Mouse (Mus musculus) hindbrain, embryonic 14.5 days (tissue): ENCODE measurements around the gene Tsx. TPM values are rescaled to one million over a fixed set of nuclear protein-coding genes. Genes with fewer than 3 reads are reported as not detected.

Experiments used
- ATAC-seq: fragments of 200-750 bp; cut with Nextera tagmentation; 2 replicates; pipeline ENCODE4 v1.8.0; 2017; ENCODE audit warnings: moderate number of reproducible peaks, mild to moderate bottlenecking, moderate TSS enrichment, moderate library complexity; ENCODE audit not compliant: low FRiP score
- DNase-seq: peaks from one replicate; pipeline ENCODE4 v3.0.0-alpha.2; 2015; ENCODE audit warnings: low spot score
- H3K27ac ChIP-seq: fragments of 300-500 bp; sonication (generic); 2 replicates; pipeline ENCODE4 v1.5.1; 2014; ENCODE audit warnings: mild to moderate bottlenecking, moderate library complexity
- H3K27me3 ChIP-seq: fragments of 300-500 bp; sonication (generic); 2 replicates; pipeline ENCODE4 v1.6.1; 2014; ENCODE audit warnings: mild to moderate bottlenecking, low read length, mixed read lengths; ENCODE audit not compliant: control insufficient read depth, insufficient read depth
- H3K36me3 ChIP-seq: fragments of 300-500 bp; sonication (generic); replicated peaks from 2 replicates; pipeline ENCODE4 v1.6.1; 2014; ENCODE audit not compliant: control insufficient read depth, insufficient read depth
- H3K4me1 ChIP-seq: fragments of 300-500 bp; sonication (generic); replicated peaks from 2 replicates; pipeline ENCODE4 v1.6.1; 2014; ENCODE audit warnings: antibody characterized with exemption, low read length, mixed read lengths; ENCODE audit not compliant: control insufficient read depth, insufficient read depth
- H3K4me2 ChIP-seq: fragments of 300-500 bp; sonication (generic); replicated peaks from 2 replicates; pipeline ENCODE4 v1.6.1; 2014; ENCODE audit warnings: mild to moderate bottlenecking, moderate library complexity
- H3K4me3 ChIP-seq: fragments of 300-500 bp; sonication (generic); replicated peaks from 2 replicates; pipeline ENCODE4 v1.5.1; 2014; ENCODE audit warnings: mild to moderate bottlenecking, low read length
- H3K9ac ChIP-seq: fragments of 300-500 bp; sonication (generic); 2 replicates; pipeline ENCODE4 v1.6.1; 2014
- H3K9me3 ChIP-seq: fragments of 300-500 bp; sonication (generic); 2 replicates; pipeline ENCODE4 v1.6.1; 2016; ENCODE audit warnings: low read length; ENCODE audit not compliant: control insufficient read depth
- WGBS: fragments of 180-500 bp; shearing (Covaris S2); extraction: QIAGEN DNeasy Blood & Tissue Kit; methylation state at CpG from one replicate; pipeline ENCODE4 v1.1.7; 2014; 5-methylcytosine and 5-hydroxymethylcytosine counted together
- polyA plus RNA-seq: library from polyadenylated mRNA; unstranded; fragments of >200 nt; fragmentation: Nextera tagmentation; extraction: Ambion mirVana; gene quantifications from 2 replicates; pipeline ENCODE4 v1.2.1, GENCODE M21; 2014

The Tsx gene
- polyA plus RNA-seq, 1 experiment from 2014 or later: 0.25 TPM

- Histone ChIP-seq H3K4me2 (no peak overlapping the region), H3K27ac (no peak overlapping the region), H3K9ac (no peak overlapping the region), H3K27me3 (peaks cover 26% of the 10 kb centered on the region), H3K4me3 (no peak overlapping the region), H3K9me3 (no peaks in the 10 kb centered on the region), H3K36me3 (no peaks in the 10 kb centered on the region), H3K4me1 (no peaks in the 10 kb centered on the region)
- ATAC-seq (no peak), DNase-seq (no peak)
- 86% methylated on average over 6 of the region's 6 CpGs for WGBS
These were observed 38.5 kb downstream of the Tsx start for GRCm38 (mm10) chrX:103452815-103453214.

GRCm38 (mm10) chrX:103460056-103460455, 45.8 kb downstream of the Tsx start:
- H3K36me3 ChIP-seq: no peaks in the 10 kb centered on the region
- ATAC-seq (no peak), DNase-seq (no peak)
- H3K4me1 ChIP-seq: no peaks in the 10 kb centered on the region
- H3K4me2 ChIP-seq: no peak overlapping the region
- H3K4me3 ChIP-seq: no peak overlapping the region
- WGBS: 73% methylated on average over 5 of the region's 5 CpGs
- no peak overlapping the region for H3K27ac ChIP-seq
- no peaks in the 10 kb centered on the region for H3K27me3 ChIP-seq
- H3K9ac ChIP-seq: no peak overlapping the region
- no peaks in the 10 kb centered on the region for H3K9me3 ChIP-seq

- 76% methylated on average over 2 of the region's 2 CpGs for WGBS
- H3K27me3 ChIP-seq: no peaks in the 10 kb centered on the region
- peaks cover 7% of the 10 kb centered on the region for H3K36me3 ChIP-seq
These were observed 54.7 kb downstream of the Tsx start for GRCm38 (mm10) chrX:103468998-103469397.

GRCm38 (mm10) chrX:103472346-103472745, 58.1 kb downstream of the Tsx start:
- Histone ChIP-seq H3K4me2 (no peak overlapping the region), H3K4me1 (no peaks in the 10 kb centered on the region), H3K4me3 (no peak overlapping the region), H3K9me3 (no peaks in the 10 kb centered on the region), H3K9ac (no peak overlapping the region), H3K27ac (no peak overlapping the region), H3K36me3 (peaks cover 7% of the 10 kb centered on the region), H3K27me3 (no peaks in the 10 kb centered on the region)
- no peak for DNase-seq
- ATAC-seq: no peak
- 89% methylated on average over 3 of the region's 3 CpGs for WGBS

More at GRCm38 (mm10) chrX:103468998-103469397, 54.7 kb downstream of the Tsx start:
- Histone ChIP-seq H3K4me3 (no peak overlapping the region), H3K9ac (no peak overlapping the region), H3K4me1 (no peaks in the 10 kb centered on the region), H3K27ac (no peak overlapping the region), H3K4me2 (no peak overlapping the region), H3K9me3 (no peaks in the 10 kb centered on the region)
- DNase-seq (no peak), ATAC-seq (no peak)

Other genes with a start within 250 kb of the Tsx start
- 83.2 and 94.3 TPM in 2 replicates for gene Nap1l2, start 227.8 kb upstream of the Tsx start, polyA plus RNA-seq
- gene Cdx4, start 93.1 kb upstream of the Tsx start, polyA plus RNA-seq: not detected in 2 replicates
- 7.9 and 8.3 TPM in 2 replicates for gene Chic1, start 58.0 kb upstream of the Tsx start, polyA plus RNA-seq
- gene Gm26992, start 7.5 kb downstream of the Tsx start, polyA plus RNA-seq: not detected in 2 replicates
- gene Zcchc13, start 216.1 kb downstream of the Tsx start, polyA plus RNA-seq: not detected in 2 replicates